Mouse (Mus musculus) adrenal gland, adult 8-10 months (tissue): ENCODE results near the gene Cd300c. TPM values are rescaled to one million over a fixed set of nuclear protein-coding genes. Genes with fewer than 3 reads are reported as not detected.
"Not testable (repeated sequence)": the region's sequence is repeated elsewhere in the genome, so short reads cannot be mapped to it uniquely, and the experiment has no call there.

Experiments
- DNase-seq: peaks from one replicate; pipeline ENCODE4 v3.0.0; 2022
- total RNA-seq, 4 experiments: library from RNA; stranded (reverse); gene quantifications; 2 replicates each; pipeline ENCODE4 v1.2.4; 2022

Cd300c gene
- total RNA-seq, result not detected

GRCm38 (mm10) chr11:114968752-114969207, at the start of gene Cd300c:
Cd300c (minus strand) TSS chr11:114969157.
- no peak for DNase-seq

- DNase-seq, result not testable (repeated sequence)
Measured at GRCm38 (mm10) chr11:115016093-115016492, 47.1 kb upstream of the Cd300c start, which contains the start of gene Cd300ld2. Cd300ld2 (minus strand) TSS chr11:115016193.

- no peak for DNase-seq
Measured at GRCm38 (mm10) chr11:115004070-115004469, 35.1 kb upstream of the Cd300c start.

- no peak for DNase-seq
Measured at GRCm38 (mm10) chr11:115001474-115002040, 32.6 kb upstream of the Cd300c start, which contains the start of gene Cd300c2. Cd300c2 (minus strand) TSS chr11:115001880.

- no peak for DNase-seq
Measured at GRCm38 (mm10) chr11:114989793-114990192, 20.8 kb upstream of the Cd300c start, which contains the start of gene Cd300ld. Cd300ld (minus strand) TSS chr11:114989922.

- DNase-seq, result no peak
Measured at GRCm38 (mm10) chr11:114981866-114982265, 12.9 kb upstream of the Cd300c start.

GRCm38 (mm10) chr11:114972726-114973125, 3.8 kb upstream of the Cd300c start:
- no peak for DNase-seq

- peak; percentile 17 for DNase-seq
Measured at GRCm38 (mm10) chr11:114965182-114965828, 3.7 kb downstream of the Cd300c start.

- no peak for DNase-seq
Measured at GRCm38 (mm10) chr11:114960369-114960768, 8.6 kb downstream of the Cd300c start.

- DNase-seq, result no peak
Measured at GRCm38 (mm10) chr11:114934144-114934543, 34.8 kb downstream of the Cd300c start, which contains the start of gene Cd300lb. Cd300lb (minus strand) TSS chr11:114934386.

- DNase-seq, result no peak
Measured at GRCm38 (mm10) chr11:114933591-114933990, 35.4 kb downstream of the Cd300c start.

GRCm38 (mm10) chr11:114931041-114931440, 37.9 kb downstream of the Cd300c start:
- no peak for DNase-seq

- DNase-seq, result no peak
Measured at GRCm38 (mm10) chr11:114929581-114929980, 39.4 kb downstream of the Cd300c start.

- DNase-seq, result no peak
Measured at GRCm38 (mm10) chr11:114923961-114924360, 45.0 kb downstream of the Cd300c start.

- no peak for DNase-seq
Measured at GRCm38 (mm10) chr11:114922439-114922838, 46.5 kb downstream of the Cd300c start.

- DNase-seq, result no peak
Measured at GRCm38 (mm10) chr11:114917120-114917519, 51.8 kb downstream of the Cd300c start.

GRCm38 (mm10) chr11:114914978-114915377, 54.0 kb downstream of the Cd300c start:
- no peak for DNase-seq

- peak; percentile 51 for DNase-seq
Measured at GRCm38 (mm10) chr11:114912847-114913246, 56.1 kb downstream of the Cd300c start.

GRCm38 (mm10) chr11:114909538-114909937, 59.4 kb downstream of the Cd300c start:
- not testable (repeated sequence) for DNase-seq

GRCm38 (mm10) chr11:114908086-114908485, 60.9 kb downstream of the Cd300c start:
- DNase-seq, result no peak

GRCm38 (mm10) chr11:114907567-114907966, 61.4 kb downstream of the Cd300c start:
- DNase-seq, result peak; percentile 74
